Mouse (Mus musculus) inflammation-experienced regulatory T-cells (primary cell): ENCODE measurements around the gene Gm14214. TPM values are rescaled to one million over a fixed set of nuclear protein-coding genes. Genes with fewer than 3 reads are reported as not detected.

Experiments used
- polyA plus RNA-seq, 2 experiments: library from polyadenylated mRNA; unstranded; fragments of 100-300 nt; shearing (Covaris generic); gene quantifications; one replicate each; pipeline ENCODE4 v1.2.1; 2017

Gene Gm14214
- 1 to 10 TPM in 1 of 2 experiments, not detected in 1; 1.1 TPM for polyA plus RNA-seq

DNA sequence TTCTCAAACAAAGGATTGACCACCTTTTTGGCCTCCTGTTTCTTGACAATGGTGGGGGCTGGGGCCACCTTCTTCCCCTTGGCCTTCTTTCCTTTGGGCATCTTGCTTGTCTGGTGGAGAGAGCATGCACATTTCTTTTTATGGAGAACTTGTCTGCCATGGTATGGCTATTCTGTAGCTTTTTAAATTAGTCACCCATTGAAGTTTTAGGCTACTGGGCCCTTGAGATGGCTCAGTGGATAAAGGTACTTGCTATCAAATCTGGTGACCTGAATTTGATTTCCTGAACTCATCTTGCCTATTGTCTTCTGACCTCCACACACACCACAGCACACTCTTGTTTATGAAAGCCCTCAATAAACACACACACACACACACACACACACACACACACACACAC, at the start of gene Gm14214:
TSS of gene Gm14214 (minus strand) at position 101 of the 400 bp plus-strand sequence.

DNA sequence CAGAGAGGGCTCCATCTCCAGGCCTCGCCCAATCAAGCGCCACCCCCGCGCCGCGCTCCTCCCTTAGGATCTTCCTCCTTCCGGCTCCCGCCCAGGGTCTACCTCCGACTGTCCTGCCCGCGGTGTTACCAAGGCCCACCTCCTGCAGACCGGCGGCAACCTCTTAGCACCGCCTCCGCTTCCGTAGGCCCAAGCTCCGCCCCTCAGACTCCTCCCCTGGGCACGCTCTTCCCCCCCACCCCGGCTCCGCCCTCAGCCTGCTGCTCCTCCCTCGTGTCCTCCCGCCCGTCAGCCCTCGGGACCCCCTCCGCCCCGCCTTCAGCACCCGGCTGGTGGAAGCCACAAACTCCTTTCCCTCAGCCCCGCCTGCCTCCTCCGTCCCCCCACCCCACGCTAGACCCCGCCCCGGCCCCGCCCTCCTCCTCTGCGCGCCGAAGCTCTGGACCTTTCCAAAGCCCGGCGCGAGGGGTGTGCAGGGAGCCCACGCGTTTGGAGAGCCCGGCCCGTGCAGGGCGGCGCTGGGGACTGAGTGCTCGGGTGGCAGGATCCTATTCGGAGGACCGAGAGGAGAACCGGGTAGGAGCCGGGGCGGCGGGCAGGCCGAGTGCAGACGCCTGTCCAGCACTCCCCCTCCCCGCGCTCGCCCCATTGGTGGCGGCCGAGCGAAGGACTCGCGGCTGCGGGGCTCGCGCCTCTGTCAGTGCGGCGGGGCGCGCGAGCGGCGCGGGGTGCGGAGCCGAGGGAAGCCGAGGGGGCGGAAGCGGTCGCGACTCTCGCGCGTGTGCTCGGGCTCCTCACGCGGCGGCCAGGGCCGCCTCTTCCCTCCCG, 21.0 kb upstream of the Gm14214 start, which contains the start of the genes Raly and a:
TSS of gene Raly (plus strand) at position 441 of the 828 bp plus-strand sequence.
TSS of gene a (plus strand) at position 747 of the 828 bp plus-strand sequence.

Other genes with a start within 250 kb of the Gm14214 start
- gene 1700003F12Rik, start 222.9 kb downstream of the Gm14214 start, polyA plus RNA-seq: 1 to 10 TPM; 1.2 to 2.8 TPM
- gene Actl10, start 218.3 kb downstream of the Gm14214 start, polyA plus RNA-seq: 1 to 10 TPM in 1 of 2 experiments, under 1 TPM in 1; 0.13 to 2.1 TPM
- 1 to 10 TPM in 1 of 2 experiments, under 1 TPM in 1; 0.61 to 2.0 TPM for gene Necab3, start 211.1 kb downstream of the Gm14214 start, polyA plus RNA-seq
- 1 to 10 TPM; 1.8 to 5.7 TPM for gene E2f1, start 200.1 kb downstream of the Gm14214 start, polyA plus RNA-seq
- 10 to 100 TPM; 16.4 to 20.1 TPM for gene Pxmp4, start 166.3 kb downstream of the Gm14214 start, polyA plus RNA-seq
- gene Zfp341, start 156.7 kb downstream of the Gm14214 start, polyA plus RNA-seq: 1 to 10 TPM in 1 of 2 experiments, under 1 TPM in 1; 0.98 to 1.6 TPM
- under 1 TPM; 0.34 to 0.60 TPM for gene 4930519P11Rik, start 156.6 kb downstream of the Gm14214 start, polyA plus RNA-seq
- gene Chmp4b, start 118.3 kb downstream of the Gm14214 start, polyA plus RNA-seq: 10 to 100 TPM; 11.1 to 11.4 TPM
- 100 to 1,000 TPM; 111 to 141 TPM for gene Raly, start 21.1 kb upstream of the Gm14214 start, polyA plus RNA-seq
- gene a, start 21.4 kb upstream of the Gm14214 start, polyA plus RNA-seq: not detected
- 10 to 100 TPM; 43.4 to 58.2 TPM for gene Eif2s2, start 122.9 kb upstream of the Gm14214 start, polyA plus RNA-seq
- under 1 TPM; 0.06 to 0.80 TPM for gene Gm14226, start 248.2 kb upstream of the Gm14214 start, polyA plus RNA-seq